Mouse (Mus musculus) T-cell, adult 2 months (primary cell): Measurements from ENCODE around the gene Acap1.
A peak's percentile ranks its signal among the peaks of the same experiment; 100 is the strongest.

Experiments
- DNase-seq: peaks from one replicate; pipeline ENCODE4 v3.0.0; 2022; ENCODE audit warnings: low spot score

Gene Acap1

GRCm38 (mm10) chr11:69904311-69904710, 9.0 kb upstream of the Acap1 start:
- DNase-seq = no peak

DNA sequence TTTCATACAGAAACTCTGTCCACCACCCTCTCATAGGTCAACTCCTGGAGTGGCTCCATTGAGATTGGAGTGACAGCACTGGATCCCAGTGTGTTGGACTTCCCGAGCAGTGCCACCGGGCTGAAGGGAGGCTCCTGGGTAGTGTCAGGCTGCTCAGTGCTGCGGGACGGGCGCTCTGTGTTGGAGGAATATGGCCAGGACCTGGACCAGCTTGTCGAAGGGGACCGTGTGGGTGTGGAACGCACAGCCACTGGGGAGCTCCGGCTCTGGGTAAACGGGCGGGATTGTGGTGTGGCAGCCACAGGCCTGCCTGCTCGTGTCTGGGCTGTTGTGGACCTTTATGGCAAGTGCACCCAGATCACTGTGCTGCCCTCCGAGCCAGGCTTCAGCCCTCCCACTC, 7.6 kb upstream of the Acap1 start:
- DNase-seq = no peak

DNA sequence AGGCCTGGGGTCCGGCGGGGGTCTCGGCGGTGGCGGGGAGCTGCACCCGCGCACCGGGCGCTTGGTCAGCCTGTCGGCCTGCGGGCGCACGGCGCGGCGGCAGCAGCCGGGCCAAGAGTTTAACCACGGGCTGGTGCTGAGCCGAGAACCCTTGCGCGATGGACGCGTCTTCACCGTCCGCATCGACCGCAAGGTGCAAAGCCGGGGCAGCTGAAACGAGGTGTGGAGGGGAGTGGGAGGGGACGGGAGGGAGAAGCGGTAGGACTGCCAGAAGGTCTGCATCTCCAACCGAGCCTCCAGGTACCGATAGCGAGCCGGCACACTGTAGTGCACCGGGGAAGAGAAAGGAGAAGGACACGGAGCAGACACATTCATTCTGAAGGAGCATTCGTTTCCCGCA, 6.7 kb upstream of the Acap1 start:
- no peak for DNase-seq

GRCm38 (mm10) chr11:69901406-69901846, 6.1 kb upstream of the Acap1 start:
- peak; percentile 88 for DNase-seq

- DNase-seq = peak; percentile 92
These were observed 5.4 kb upstream of the Acap1 start, which contains the start of the genes 2810408A11Rik and Neurl4 for GRCm38 (mm10) chr11:69900471-69901405. Gene 2810408A11Rik (minus strand): TSS chr11:69900987. Gene Neurl4 (plus strand): TSS chr11:69901072.

GRCm38 (mm10) chr11:69899870-69900269, 4.5 kb upstream of the Acap1 start:
- no peak for DNase-seq

- DNase-seq = peak; percentile 84
These were observed 668 bp downstream of the Acap1 start for GRCm38 (mm10) chr11:69894671-69895070.

GRCm38 (mm10) chr11:69891482-69891881, 3.9 kb downstream of the Acap1 start:
- no peak for DNase-seq

- no peak for DNase-seq
These were observed 8.3 kb downstream of the Acap1 start for GRCm38 (mm10) chr11:69886907-69887635.

- no peak for DNase-seq
These were observed 10.7 kb downstream of the Acap1 start for GRCm38 (mm10) chr11:69884663-69885062.

DNA sequence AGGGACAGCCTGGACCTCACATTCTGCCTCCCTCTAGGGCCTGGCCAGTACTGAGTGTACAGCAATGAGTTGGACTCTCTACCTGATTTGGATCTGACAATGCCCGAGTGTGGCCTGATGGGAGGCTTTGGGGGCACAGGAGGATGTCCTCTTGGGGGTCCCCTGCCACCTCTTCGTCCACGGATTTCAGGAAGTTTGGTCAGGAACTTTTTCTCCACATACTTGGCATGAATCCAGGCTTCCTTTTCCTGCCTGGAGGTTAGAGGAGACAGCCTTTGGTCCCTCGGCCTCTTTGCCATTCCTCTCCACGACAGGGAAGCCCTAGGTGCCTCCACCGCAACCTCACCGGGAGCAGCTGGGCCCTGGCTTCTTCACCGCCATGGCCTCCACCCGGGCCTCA, 11.1 kb downstream of the Acap1 start:
- no peak for DNase-seq

GRCm38 (mm10) chr11:69883527-69884151, 11.7 kb downstream of the Acap1 start:
- no peak for DNase-seq

DNA sequence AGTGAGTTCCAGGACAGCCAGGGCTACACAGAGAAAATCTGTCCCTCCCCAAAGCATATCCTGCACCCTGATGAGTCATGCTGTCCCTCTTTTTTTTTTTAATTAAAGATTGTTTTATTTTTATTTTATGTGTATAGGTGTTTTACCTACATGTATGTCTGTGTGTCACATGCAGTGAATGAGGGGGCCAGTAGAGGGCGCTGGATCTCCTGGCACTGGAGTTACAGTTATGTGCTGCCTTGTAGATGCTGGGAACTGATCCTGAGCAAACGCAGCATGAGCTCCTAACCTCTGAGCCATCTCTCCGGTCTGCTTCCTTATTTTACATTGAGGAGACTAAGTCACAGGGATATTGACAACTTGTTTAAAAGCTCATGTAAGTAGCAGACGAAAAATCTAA, 12.3 kb downstream of the Acap1 start:
- DNase-seq = peak; percentile 62

- no peak for DNase-seq
These were observed 13.3 kb downstream of the Acap1 start for GRCm38 (mm10) chr11:69881787-69882670.

- peak; percentile 79 for DNase-seq
These were observed 14.3 kb downstream of the Acap1 start, which contains the start of gene Kctd11 for GRCm38 (mm10) chr11:69880853-69881603. Gene Kctd11 (minus strand): TSS chr11:69881406.

GRCm38 (mm10) chr11:69880506-69880852, 14.9 kb downstream of the Acap1 start:
- peak; percentile 54 for DNase-seq

DNA sequence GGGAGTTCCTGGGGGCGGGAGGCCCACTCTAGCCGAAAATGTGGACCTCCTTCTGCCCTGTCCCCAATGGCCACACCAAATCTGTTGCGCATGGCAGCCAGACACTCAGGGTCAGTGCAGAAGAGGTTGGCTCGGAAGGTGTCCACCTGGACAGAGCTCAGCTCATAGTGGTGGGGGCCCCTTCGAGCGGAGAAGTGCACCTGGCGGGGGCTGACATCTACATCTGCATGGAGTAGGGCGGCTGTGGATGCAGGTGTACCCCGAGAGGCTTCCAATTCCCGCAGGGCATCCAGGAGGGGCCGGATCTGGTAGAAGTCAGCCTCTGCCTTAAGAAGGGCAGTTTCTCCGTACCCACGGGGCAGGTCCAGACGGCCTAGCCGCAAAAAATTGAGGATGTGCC, 15.6 kb downstream of the Acap1 start:
- DNase-seq = no peak

DNA sequence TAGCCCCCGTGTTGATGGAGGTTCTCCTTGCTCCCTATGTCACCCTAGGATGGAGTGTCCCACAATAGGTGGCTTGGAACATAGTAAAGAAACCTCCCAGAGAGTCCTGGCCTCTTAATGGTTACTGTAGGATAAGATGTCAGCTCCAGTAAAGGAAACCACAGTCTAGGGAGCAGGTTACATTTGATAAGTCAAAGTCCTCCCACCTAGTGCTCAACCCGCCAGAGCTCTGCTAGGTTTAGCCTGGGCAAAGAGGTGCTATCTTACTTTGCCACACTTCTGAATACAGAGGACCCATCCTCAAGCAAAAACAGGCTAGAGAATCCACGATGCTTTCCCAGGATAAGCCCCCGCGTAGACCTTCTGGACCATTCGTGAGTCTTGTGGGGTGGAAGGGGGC, 16.4 kb downstream of the Acap1 start:
- DNase-seq = no peak

DNA sequence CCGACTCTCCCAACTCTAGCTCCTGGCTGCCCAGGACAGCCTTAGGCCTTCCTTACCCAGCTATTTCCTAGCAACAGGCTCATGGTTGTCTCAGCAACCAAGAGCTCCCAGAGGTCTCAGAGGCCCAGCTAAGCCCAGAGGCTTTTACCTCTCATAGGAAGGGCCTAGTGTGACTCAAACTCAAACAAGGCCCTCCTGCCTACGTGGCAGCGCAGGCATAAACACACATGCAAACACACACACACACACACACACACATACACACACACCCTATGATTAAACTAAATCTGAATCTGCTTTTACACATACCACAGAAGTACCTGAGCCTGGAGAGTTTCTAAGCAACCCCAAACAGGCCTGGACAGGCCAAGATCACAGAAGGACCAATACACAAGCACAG, 16.9 kb downstream of the Acap1 start:
- DNase-seq = no peak

GRCm38 (mm10) chr11:69877878-69878277, 17.5 kb downstream of the Acap1 start, which contains the start of gene Tmem95:
Gene Tmem95 (minus strand): TSS chr11:69878018.
- DNase-seq = no peak

DNA sequence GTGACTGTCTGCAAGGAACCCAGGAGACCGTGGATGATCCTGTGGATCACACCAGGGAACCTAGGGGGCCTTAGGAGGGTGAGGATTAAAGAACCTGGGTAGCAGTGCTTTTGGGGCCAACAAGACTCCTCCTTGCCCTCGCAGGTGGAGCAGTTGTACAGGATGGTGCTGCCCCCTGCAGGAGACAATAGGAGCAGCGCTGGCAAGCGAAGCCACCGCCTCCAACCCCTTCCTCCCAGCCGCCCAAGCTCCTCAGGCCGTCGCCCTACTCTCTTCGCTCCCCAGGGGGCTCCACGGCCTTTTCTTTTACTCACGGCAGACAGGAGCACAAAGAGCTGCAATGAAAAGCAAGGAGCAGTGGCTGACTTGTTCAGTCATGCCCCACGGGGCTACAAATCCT, 18.5 kb downstream of the Acap1 start:
- DNase-seq = peak; percentile 91
